Mouse (Mus musculus) heart, embryonic 10.5 days (tissue): Measurements from ENCODE around the gene Denr. TPM values are rescaled to one million over a fixed set of nuclear protein-coding genes. Genes with fewer than 3 reads are reported as not detected.

Experiments used
- DNase-seq: peaks from one replicate; pipeline ENCODE4 v3.0.0-alpha.2; 2017; ENCODE audit warnings: low spot score
- H3K27ac ChIP-seq: fragments of 300-500 bp; sonication (generic); 2 replicates; pipeline ENCODE4 v1.5.1; 2016; ENCODE audit warnings: mild to moderate bottlenecking
- H3K27me3 ChIP-seq: fragments of 300-500 bp; sonication (generic); 2 replicates; pipeline ENCODE4 v1.6.1; 2016; ENCODE audit warnings: mild to moderate bottlenecking; ENCODE audit not compliant: poor library complexity, insufficient read depth, severe bottlenecking
- H3K36me3 ChIP-seq: fragments of 300-500 bp; sonication (generic); 2 replicates; pipeline ENCODE4 v1.6.1; 2016; ENCODE audit warnings: mild to moderate bottlenecking, moderate library complexity
- H3K4me1 ChIP-seq: fragments of 300-500 bp; sonication (generic); 2 replicates; pipeline ENCODE4 v1.6.1; 2016; ENCODE audit warnings: mild to moderate bottlenecking
- H3K4me3 ChIP-seq: fragments of 300-500 bp; sonication (generic); 2 replicates; pipeline ENCODE4 v1.5.1; 2016; ENCODE audit warnings: mild to moderate bottlenecking, moderate library complexity
- H3K9me3 ChIP-seq: fragments of 300-500 bp; sonication (generic); 2 replicates; pipeline ENCODE4 v1.6.1; 2016; ENCODE audit warnings: mild to moderate bottlenecking, moderate library complexity
- WGBS: fragments of 180-500 bp; shearing (Covaris S2); methylation state at CpG from one replicate; pipeline ENCODE4 v1.1.7; 2016; 5-methylcytosine and 5-hydroxymethylcytosine counted together
- polyA plus RNA-seq: library from polyadenylated mRNA; unstranded; fragments of >200 nt; fragmentation: Nextera tagmentation; extraction: Ambion mirVana; gene quantifications from 2 replicates; pipeline ENCODE4 v1.2.1, GENCODE M21; 2016

Denr gene
- 107 and 144 TPM in 2 replicates for polyA plus RNA-seq

- Histone ChIP-seq H3K4me3 (peak within 1 kb of the TSS; percentile 97), H3K27ac (peak within 1 kb of the TSS; percentile 97), H3K36me3 (peaks cover 38% of the 10 kb centered on the region), H3K27me3 (no peaks in the 10 kb centered on the region), H3K4me1 (peaks cover 15% of the 10 kb centered on the region), H3K9me3 (no peaks in the 10 kb centered on the region)
- WGBS, result 0% methylated on average over 61 of the region's 61 CpGs
- peak; percentile 99 for DNase-seq
Observed at GRCm38 (mm10) chr5:123906976-123907630, at the start of gene Denr. Denr (plus strand) TSS chr5:123907175.

DNA sequence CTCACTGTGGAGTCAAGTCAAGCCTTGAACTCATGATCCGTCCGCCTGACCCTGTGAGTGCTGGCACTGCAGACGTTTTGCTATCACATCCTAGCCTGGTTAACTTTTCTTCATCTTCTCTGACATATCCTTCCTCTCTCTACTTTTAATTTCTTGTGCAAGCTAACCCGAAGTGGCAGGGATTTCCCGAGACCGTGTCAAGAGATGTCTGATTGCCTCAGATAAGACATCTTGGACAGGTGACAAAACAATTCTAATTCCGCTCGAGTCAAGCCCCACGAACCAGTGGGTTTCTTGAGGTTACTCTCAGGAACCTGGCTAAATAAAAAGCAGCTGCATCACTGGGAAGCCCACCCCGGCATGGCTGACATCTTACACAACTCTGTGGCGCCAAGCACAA is 48.2 kb upstream of the Denr start:
- H3K36me3 ChIP-seq, result no peaks in the 10 kb centered on the region
- 77% methylated on average over 11 of the region's 11 CpGs for WGBS
- no peak for DNase-seq
- no peak overlapping the region for H3K27ac ChIP-seq
- H3K4me3 ChIP-seq, result no peak overlapping the region
- no peaks in the 10 kb centered on the region for H3K9me3 ChIP-seq
- no peaks in the 10 kb centered on the region for H3K27me3 ChIP-seq
- H3K4me1 ChIP-seq, result no peaks in the 10 kb centered on the region

GRCm38 (mm10) chr5:123862374-123863350 is 44.3 kb upstream of the Denr start:
- WGBS, result 75% methylated on average over 15 of the region's 15 CpGs
- H3K27ac ChIP-seq, result no peak overlapping the region
- no peaks in the 10 kb centered on the region for H3K4me1 ChIP-seq
- no peak for DNase-seq
- H3K27me3 ChIP-seq, result no peaks in the 10 kb centered on the region
- no peak overlapping the region for H3K4me3 ChIP-seq
- no peaks in the 10 kb centered on the region for H3K36me3 ChIP-seq
- H3K9me3 ChIP-seq, result no peaks in the 10 kb centered on the region

GRCm38 (mm10) chr5:123863934-123864333 is 43.0 kb upstream of the Denr start:
- H3K27me3 ChIP-seq, result no peaks in the 10 kb centered on the region
- H3K36me3 ChIP-seq, result no peaks in the 10 kb centered on the region
- H3K4me1 ChIP-seq, result no peaks in the 10 kb centered on the region
- WGBS, result 80% methylated on average over 14 of the region's 14 CpGs
- H3K9me3 ChIP-seq, result no peaks in the 10 kb centered on the region
- DNase-seq, result no peak
- no peak overlapping the region for H3K27ac ChIP-seq
- no peak overlapping the region for H3K4me3 ChIP-seq

DNA sequence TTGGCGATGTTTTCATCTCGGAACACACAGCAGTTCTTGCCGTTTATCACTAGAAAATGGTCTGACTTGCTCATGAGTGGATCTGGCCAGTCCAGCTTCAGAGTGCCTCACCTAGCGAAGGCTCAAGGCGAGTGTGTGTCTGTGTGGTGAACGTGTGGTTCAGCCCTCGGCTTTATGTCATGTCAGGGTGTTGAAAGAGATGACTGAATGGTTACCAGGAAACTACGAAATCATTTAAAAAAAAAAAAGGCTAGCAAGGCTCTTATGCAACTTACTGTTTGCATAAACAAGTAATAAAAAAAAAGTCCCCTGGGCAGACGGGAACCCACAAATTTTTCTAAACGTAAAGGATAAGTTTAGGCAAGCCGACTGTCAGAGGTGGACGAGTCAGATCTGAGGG is 41.6 kb upstream of the Denr start, which contains the start of gene Hcar2:
Gene Hcar2, minus strand, starts transcription at position 135 of the 400 bp plus-strand sequence.
- DNase-seq, result no peak
- Histone ChIP-seq H3K4me1 (no peaks in the 10 kb centered on the region), H3K36me3 (no peaks in the 10 kb centered on the region), H3K27me3 (no peaks in the 10 kb centered on the region), H3K27ac (no peak within 1 kb of the TSS), H3K4me3 (no peak within 1 kb of the TSS), H3K9me3 (no peaks in the 10 kb centered on the region)
- 84% methylated on average over 12 of the region's 12 CpGs for WGBS

- Histone ChIP-seq H3K4me1 (no peaks in the 10 kb centered on the region), H3K27ac (no peak overlapping the region), H3K4me3 (no peak overlapping the region), H3K27me3 (no peaks in the 10 kb centered on the region), H3K9me3 (no peaks in the 10 kb centered on the region), H3K36me3 (no peaks in the 10 kb centered on the region)
- 88% methylated on average over 4 of the region's 4 CpGs for WGBS
- no peak for DNase-seq
Observed at GRCm38 (mm10) chr5:123866457-123866856, 40.5 kb upstream of the Denr start.

- H3K9me3 ChIP-seq, result no peaks in the 10 kb centered on the region
- no peaks in the 10 kb centered on the region for H3K36me3 ChIP-seq
- WGBS, result 84% methylated on average over 4 of the region's 4 CpGs
- no peak for DNase-seq
- no peak overlapping the region for H3K4me3 ChIP-seq
- no peak overlapping the region for H3K27ac ChIP-seq
- no peaks in the 10 kb centered on the region for H3K4me1 ChIP-seq
- no peaks in the 10 kb centered on the region for H3K27me3 ChIP-seq
Observed at GRCm38 (mm10) chr5:123869615-123870014, 37.4 kb upstream of the Denr start.

- Histone ChIP-seq H3K9me3 (no peaks in the 10 kb centered on the region), H3K4me1 (no peaks in the 10 kb centered on the region), H3K4me3 (no peak overlapping the region), H3K36me3 (no peaks in the 10 kb centered on the region), H3K27ac (no peak overlapping the region), H3K27me3 (no peaks in the 10 kb centered on the region)
- 75% methylated on average over 5 of the region's 5 CpGs for WGBS
- DNase-seq, result no peak
Observed at GRCm38 (mm10) chr5:123874177-123874576, 32.8 kb upstream of the Denr start.

- Histone ChIP-seq H3K27ac (no peak overlapping the region), H3K4me3 (no peak overlapping the region), H3K4me1 (peaks cover 3% of the 10 kb centered on the region; the same call in 1 of the 2 replicates), H3K9me3 (no peaks in the 10 kb centered on the region), H3K27me3 (no peaks in the 10 kb centered on the region; the same call in 1 of the 2 replicates), H3K36me3 (no peaks in the 10 kb centered on the region)
- WGBS, result 69% methylated on average over 14 of the region's 14 CpGs
- no peak for DNase-seq
Observed at GRCm38 (mm10) chr5:123878056-123878455, 28.9 kb upstream of the Denr start.

DNA sequence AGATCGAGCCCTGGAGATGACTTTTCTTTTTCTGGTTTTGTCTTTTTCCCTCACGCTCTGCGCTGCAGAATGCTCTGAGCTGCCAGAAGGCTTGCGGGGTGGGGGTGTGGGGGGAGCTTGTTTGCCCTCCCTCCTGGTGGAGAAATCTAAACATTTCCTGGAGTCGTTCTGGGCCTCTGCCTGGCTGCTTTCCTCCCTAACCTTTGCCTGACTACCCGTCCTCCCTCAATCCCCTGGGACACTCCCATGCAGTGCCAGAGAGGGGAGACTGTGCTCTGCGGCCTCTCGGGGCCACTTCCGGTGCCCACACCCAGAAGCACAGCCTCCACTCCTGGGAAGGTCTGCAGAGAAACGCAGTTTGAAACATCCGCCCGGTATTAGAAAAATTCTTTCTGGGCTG is 27.0 kb upstream of the Denr start, which contains the start of gene Hcar1:
Gene Hcar1, minus strand, starts transcription at position 93 of the 400 bp plus-strand sequence.
- H3K27ac ChIP-seq, result no peak within 1 kb of the TSS
- no peak for DNase-seq
- no peak within 1 kb of the TSS for H3K4me3 ChIP-seq

DNA sequence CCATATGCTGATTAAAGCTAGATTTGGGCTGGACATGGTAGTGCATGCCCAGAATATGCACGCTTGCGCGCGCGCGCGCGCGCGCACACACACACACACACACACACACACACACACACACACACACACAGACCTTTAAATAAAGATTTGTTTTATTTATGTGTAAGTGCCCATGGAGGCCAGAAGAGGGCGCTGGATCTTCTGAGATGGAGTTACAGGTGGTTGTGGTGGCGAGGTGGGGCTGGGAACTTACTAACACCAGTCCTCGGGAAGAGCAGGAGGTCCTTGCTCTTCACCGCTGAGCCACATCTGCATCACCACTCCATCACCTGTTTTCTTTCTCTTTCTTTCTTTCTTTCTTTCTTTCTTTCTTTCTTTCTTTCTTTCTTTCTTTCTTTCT is 26.2 kb upstream of the Denr start:
- H3K27me3 ChIP-seq, result no peaks in the 10 kb centered on the region; the same call in 1 of the 2 replicates
- no peak overlapping the region for H3K4me3 ChIP-seq
- WGBS, result 72% methylated on average over 12 of the region's 14 CpGs
- H3K9me3 ChIP-seq, result no peaks in the 10 kb centered on the region
- H3K4me1 ChIP-seq, result peaks cover 3% of the 10 kb centered on the region; the same call in 1 of the 2 replicates
- DNase-seq, result no peak
- H3K27ac ChIP-seq, result no peak overlapping the region
- H3K36me3 ChIP-seq, result no peaks in the 10 kb centered on the region

More for the DNA sequence above, 27.0 kb upstream of the Denr start, which contains the start of gene Hcar1:
- 55% methylated on average over 12 of the region's 12 CpGs for WGBS
- Histone ChIP-seq H3K9me3 (no peaks in the 10 kb centered on the region), H3K27me3 (no peaks in the 10 kb centered on the region; the same call in 1 of the 2 replicates), H3K4me1 (peaks cover 3% of the 10 kb centered on the region; the same call in 1 of the 2 replicates), H3K36me3 (no peaks in the 10 kb centered on the region)

GRCm38 (mm10) chr5:123883891-123884290 is 23.1 kb upstream of the Denr start:
- H3K4me1 ChIP-seq, result peaks cover 3% of the 10 kb centered on the region; the same call in 1 of the 2 replicates
- no peaks in the 10 kb centered on the region for H3K9me3 ChIP-seq
- no peak for DNase-seq
- whole genome bisulfite sequencing, result 76% methylated on average over 7 of the region's 7 CpGs
- H3K27me3 ChIP-seq, result no peaks in the 10 kb centered on the region; the same call in 1 of the 2 replicates
- no peak overlapping the region for H3K27ac ChIP-seq
- no peaks in the 10 kb centered on the region for H3K36me3 ChIP-seq
- no peak overlapping the region for H3K4me3 ChIP-seq

- Histone ChIP-seq H3K27me3 (no peaks in the 10 kb centered on the region; the same call in 1 of the 2 replicates), H3K9me3 (no peaks in the 10 kb centered on the region), H3K36me3 (no peaks in the 10 kb centered on the region), H3K4me3 (no peak overlapping the region), H3K27ac (no peak overlapping the region), H3K4me1 (peaks cover 3% of the 10 kb centered on the region; the same call in 1 of the 2 replicates)
- no peak for DNase-seq
- WGBS, result 70% methylated on average over 10 of the region's 10 CpGs
Observed at GRCm38 (mm10) chr5:123884332-123884731, 22.6 kb upstream of the Denr start.
